Mouse (Mus musculus): ENCODE measurements around the gene Vmn2r92.
"Not testable (repeated sequence)": the region's sequence is repeated elsewhere in the genome, so short reads cannot be mapped to it uniquely, and the experiment has no call there.

The Vmn2r92 gene

DNA sequence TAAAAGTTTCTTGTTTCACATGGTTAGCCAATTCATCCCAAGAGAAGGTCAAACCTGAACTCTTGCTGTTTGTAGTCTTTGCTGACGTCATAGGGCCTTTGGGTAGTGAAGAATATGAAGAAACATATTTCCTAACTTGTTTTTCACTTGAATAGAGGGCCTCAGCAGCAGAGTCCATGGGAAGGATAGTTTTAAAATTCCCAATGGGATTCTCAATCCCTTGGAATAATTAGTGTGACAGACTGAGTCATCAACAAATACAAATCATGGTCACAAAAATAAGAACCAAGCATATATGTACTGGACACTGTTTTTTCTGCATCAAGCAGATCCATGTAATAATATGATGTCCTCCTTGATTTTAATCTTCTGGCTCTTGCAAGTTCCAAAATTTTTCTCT, at the start of gene Vmn2r92:
TSS of gene Vmn2r92 (plus strand) at position 301 of the 400 bp plus-strand sequence.
- not testable (repeated sequence) for DNase-seq (ENCODE audit: low read depth)

DNA sequence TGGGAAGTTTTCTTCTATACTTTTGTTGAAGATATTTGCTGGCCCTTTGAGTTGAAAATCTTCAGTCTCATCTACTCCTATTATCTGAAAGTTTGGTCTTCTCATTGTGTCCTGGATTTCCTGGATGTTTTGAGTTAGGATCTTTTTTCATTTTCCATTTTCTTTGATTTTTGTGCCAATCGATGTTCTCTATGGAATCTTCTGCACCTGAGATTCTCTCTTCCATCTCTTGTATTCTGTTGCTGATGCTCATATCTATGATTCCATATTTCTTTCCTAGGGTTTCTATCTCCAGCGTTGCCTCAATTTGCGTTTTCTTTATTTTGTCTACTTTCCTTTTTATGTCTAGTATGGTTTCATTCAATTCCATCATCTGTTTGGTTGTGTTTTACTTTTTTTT, 49.4 kb upstream of the Vmn2r92 start:
- DNase-seq (ENCODE audit: low read depth) = not testable (repeated sequence)

DNA sequence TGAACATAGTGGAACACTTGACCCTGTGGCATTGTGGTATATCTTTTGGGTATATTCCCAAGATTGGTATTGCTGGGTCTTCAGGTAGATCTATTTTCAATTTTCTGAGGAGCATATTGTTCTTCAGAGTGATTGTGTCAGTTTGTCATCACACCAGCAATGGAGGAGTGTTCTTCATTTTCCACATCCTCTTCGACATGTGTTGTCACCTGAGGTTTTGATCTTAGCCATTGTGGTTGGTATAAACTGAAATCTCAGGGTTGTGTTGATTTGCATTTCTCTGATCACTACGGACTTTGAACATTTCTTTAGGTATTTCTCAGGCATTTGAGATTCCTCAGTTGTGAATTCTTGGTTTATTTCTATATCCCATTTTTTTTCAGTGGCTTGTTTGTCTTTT, 9.5 kb downstream of the Vmn2r92 start:
- not testable (repeated sequence) for DNase-seq (ENCODE audit: low read depth)

DNA sequence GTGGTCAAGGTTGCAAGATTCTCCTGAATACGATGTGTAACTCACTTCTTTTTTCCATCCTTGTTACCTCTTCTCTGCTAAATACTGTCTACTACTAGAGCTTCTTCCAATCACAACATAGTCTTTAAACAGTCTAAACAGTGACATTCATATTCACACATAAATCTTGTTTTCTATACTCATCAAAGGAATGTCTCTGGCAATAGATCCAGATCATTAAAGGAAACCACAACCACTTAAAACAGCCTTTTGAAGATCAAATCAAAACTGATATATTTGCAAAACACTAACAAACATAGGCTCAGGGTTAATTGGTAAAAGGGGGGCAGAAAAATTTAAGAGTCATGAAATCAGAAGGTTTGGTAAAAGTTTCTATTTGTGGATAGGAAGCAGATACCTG, 38.0 kb downstream of the Vmn2r92 start:
- DNase-seq (ENCODE audit: low read depth) = no peak

DNA sequence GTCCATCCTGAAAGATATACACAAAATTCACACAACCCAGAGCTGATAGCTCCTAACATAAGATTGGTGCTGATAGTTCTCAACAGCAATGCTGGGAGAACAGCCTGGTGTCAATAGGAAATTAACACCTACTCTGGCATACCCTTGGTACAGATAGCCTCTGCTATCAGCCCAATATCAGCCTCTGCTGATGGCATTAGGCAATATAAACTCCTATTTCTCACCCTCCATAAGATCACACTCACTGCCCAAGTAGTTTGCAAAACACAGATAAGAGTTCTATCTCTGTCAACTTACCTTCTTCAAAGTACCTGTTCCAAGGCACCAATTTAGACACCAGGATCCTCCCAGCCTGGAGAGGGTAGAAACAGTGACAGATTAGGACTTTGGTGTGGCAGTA, 69.6 kb downstream of the Vmn2r92 start:
- DNase-seq (ENCODE audit: low read depth) = no peak

DNA sequence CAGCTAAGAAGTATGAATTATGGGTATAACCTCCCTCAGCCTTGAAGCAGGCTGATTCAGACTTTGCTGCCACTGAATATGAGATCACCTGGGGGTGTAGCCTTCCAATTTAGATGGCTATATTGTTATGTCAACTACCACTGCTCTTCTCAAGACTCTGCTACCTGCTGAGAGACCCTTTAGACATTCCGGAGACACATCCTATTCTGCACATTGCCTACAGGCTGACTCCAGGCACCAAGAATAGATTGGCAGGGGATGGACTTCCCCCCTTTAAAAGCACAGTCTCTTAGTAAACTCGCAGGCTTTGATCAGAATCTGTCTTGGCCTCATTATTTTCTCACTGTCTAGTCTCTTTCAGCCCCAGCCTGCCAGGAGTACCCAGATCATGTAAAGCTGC, 80.3 kb downstream of the Vmn2r92 start:
- DNase-seq (ENCODE audit: low read depth) = no peak

DNA sequence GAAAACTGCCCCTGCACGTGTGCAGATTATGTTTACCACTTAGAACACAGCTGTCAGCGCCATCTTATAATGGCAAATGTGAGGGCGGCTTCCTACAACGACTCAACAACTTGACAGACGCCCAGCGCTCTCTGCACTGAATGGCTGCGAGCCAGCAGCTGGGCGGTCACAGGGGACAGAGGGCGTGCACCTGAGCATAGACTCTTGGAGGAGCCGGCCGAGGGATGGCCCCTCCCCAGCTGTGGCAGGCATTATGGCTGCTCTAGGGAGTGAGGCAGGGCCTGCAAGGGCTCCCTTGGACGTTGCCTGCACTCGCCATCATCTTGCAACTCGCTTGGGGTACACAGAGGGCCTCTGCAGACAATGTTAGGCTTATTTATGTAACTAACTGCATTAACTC, 85.2 kb downstream of the Vmn2r92 start:
- DNase-seq (ENCODE audit: low read depth) = no peak
